Mouse (Mus musculus) right cerebral cortex, adult 18-20 months (tissue): ENCODE data around the gene Olfr596.
"Not testable (repeated sequence)": the region's sequence is repeated elsewhere in the genome, so short reads cannot be mapped to it uniquely, and the experiment has no call there.

Experiments used
- DNase-seq: peaks from one replicate; pipeline ENCODE4 v3.0.0; 2022; ENCODE audit warnings: mixed read lengths

Olfr596 gene

DNA sequence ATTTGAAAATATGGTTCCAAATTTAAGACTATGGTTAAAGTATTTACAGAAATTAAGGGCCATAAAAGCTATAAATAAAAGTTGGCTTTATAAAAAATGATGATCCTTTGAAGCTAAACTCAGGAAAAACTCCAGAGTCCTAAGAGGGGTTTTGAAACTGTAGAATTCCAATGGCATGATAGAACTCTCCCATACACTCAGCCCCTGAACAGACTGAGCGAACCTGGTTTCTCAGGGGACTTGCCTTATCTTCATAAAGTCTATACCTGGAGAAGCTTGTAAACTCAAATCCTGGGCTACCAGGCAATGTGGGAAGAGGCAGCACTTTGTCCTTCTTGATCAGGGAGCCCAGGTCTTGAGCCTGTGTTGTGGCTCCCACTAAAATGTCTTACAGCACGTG, at the start of gene Olfr596:
Gene Olfr596, plus strand, starts transcription at position 301 of the 400 bp plus-strand sequence.
- not testable (repeated sequence) for DNase-seq

DNA sequence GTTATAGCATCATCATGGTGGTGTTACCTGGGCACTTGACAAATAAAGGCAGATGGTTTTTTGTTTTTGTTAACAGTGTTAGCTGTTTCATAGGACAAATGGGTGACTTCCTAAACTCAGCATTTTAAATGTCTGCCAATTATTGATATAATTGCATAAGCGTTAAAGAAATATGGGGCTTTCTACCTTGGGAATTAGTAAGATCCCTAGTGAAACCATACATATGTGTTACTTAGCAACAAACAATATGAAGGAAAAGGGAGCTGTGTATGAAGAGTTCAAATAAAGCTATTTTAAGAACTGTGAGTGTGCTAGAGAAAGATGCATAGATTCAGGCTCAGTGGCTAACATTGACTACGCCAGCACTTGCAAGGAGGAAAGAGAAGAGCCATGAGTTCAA, 10.6 kb downstream of the Olfr596 start, which contains the start of gene Olfr597:
Gene Olfr597, plus strand, starts transcription at position 301 of the 400 bp plus-strand sequence.
- DNase-seq, result not testable (repeated sequence)

DNA sequence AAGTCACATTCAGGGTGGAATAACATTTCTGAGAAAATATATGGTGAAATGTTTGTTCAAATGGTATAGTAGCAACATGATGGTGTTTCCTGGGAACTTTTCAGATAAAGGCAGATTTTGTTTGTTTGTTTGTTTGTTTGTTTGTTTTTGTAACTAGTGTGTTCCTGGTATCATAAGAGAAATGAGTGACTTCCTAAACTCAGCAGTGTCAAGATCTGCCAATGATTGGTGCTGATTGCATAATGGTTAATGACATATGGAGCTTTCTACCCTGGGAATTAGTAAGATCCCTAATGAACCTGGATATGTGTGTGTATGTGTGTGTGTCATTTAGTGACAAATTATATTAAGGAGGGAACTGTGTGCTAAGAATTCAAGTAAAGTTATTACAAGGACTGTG, 17.8 kb downstream of the Olfr596 start, which contains the start of gene Olfr598:
Gene Olfr598, plus strand, starts transcription at position 301 of the 400 bp plus-strand sequence.
- DNase-seq, result no peak

DNA sequence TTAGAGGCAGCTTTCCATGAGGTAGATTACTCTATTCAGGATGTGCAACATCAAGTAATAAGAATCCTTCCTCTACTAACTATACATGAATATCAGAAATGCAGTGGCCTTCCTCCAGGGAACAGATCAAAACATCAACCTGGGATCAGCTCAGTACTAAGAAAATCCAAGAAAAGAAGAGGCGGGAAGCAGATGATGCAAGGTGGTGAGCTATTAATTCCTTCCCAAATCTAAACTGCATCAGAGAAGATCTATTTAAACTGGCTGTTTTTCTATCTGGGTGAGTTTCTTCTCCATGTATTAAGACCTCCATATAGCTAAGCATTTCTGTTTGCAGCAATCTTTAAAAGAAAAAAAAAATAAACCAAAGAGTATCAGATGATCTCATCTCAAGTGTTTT, 30.2 kb downstream of the Olfr596 start, which contains the start of gene Olfr599:
Gene Olfr599, plus strand, starts transcription at position 301 of the 400 bp plus-strand sequence.
- DNase-seq, result no peak

DNA sequence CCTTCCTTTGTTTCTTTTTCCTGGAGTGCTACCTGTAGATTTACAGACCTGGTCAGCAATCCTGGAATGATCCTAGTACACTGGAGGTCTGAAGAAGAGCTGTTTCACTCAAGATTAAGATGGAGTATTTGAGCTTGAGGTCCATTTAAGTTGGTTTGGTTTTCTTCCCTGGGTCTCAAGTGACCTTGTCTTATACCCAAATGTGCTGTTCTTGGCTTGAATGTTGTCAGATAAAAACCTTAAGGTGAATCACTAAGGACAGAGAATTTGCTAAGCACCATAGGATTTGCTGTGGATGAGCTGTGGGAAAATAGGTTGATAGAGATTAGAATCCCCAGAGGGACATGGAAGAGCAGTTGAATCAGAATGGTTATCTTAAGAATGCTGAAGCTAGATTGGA, 44.1 kb downstream of the Olfr596 start, which contains the start of gene Olfr600:
Gene Olfr600, minus strand, starts transcription at position 101 of the 400 bp plus-strand sequence.
- no peak for DNase-seq
